ENCODE assay signal across 10 mouse cellular contexts in genomic region chr1:140245876-140246597, GRCm38 (mm10). TPM values are rescaled to one million over a fixed set of nuclear protein-coding genes. Genes with fewer than 3 reads are reported as not detected.
DNase-seq lines count a peak whose midpoint lies in the region; ATAC-seq and TF ChIP-seq lines count a peak whose summit lies in the region.
"Had no signal": no experiment of that assay in that cellular context is flagged by ENCODE, and none has a peak within 500 bp of the region (broad histone marks: within the 10 kb centered on the region; RNA-seq: fewer than 3 reads in every experiment).

Gene Kcnt2, plus strand, starts transcription at chr1:140246158.

- no peaks in the 10 kb centered on the region for H3K36me3 ChIP-seq in erythroblast, embryonic 14.5 days (ENCODE audit: control insufficient read depth)
- H3K36me3 ChIP-seq in forebrain, embryonic 16.5 days (ENCODE audit: control insufficient read depth, insufficient read depth), result no peaks in the 10 kb centered on the region

- peak; percentile 70 to 72 for DNase-seq in heart, postnatal 14 days
- DNase-seq in layer of hippocampus, adult 9-11 months, result peak; percentile 11
- DNase-seq in lung, adult 2 months, result peak; percentile 4
- DNase-seq in right cerebral cortex, postnatal 36 days (ENCODE audit: low spot score in 2 of 2), result peak; percentile 32 to 61
- no peak for DNase-seq in thymus, postnatal 36 days

- H3K4me3 ChIP-seq in erythroblast, embryonic 14.5 days (replicated peaks), result peak within 1 kb of the TSS; percentile 14
- H3K4me3 ChIP-seq in forebrain, embryonic 16.5 days (replicated peaks; ENCODE audit: low read length), result peak within 1 kb of the TSS; percentile 57
- H3K4me3 ChIP-seq in lung, adult 2 months (replicated peaks; ENCODE audit: extremely low read depth, low read depth, low read length), result peak within 1 kb of the TSS; percentile 32

- no peak for TF ChIP-seq CTCF in lung, adult 2 months (IDR thresholded peaks at IDR 0.05; ENCODE audit: insufficient read depth, low read length)

- peak within 1 kb of the TSS; percentile 61 for H3K9ac ChIP-seq in forebrain, embryonic 16.5 days (replicated peaks; ENCODE audit: low read depth, low read length)

- under 1% methylated on average over 21 of the region's 21 CpGs for WGBS in forebrain, embryonic 16.5 days
- WGBS in lung, adult 2 months, result 2% methylated on average over 21 of the region's 21 CpGs

- no peaks in the 10 kb centered on the region for H3K4me1 ChIP-seq in erythroblast, embryonic 14.5 days (ENCODE audit: control insufficient read depth)
- peaks cover 3% of the 10 kb centered on the region; the same call in 1 of the 2 replicates for H3K4me1 ChIP-seq in forebrain, embryonic 16.5 days (replicated peaks; ENCODE audit: control insufficient read depth, insufficient read depth, low read length)
- H3K4me1 ChIP-seq in lung, adult 2 months (ENCODE audit: control insufficient read depth, insufficient read depth, low read length), result no peaks in the 10 kb centered on the region

- H3K27me3 ChIP-seq in erythroblast, embryonic 14.5 days (ENCODE audit: control insufficient read depth), result peaks cover 2% of the 10 kb centered on the region; the same call in 1 of the 2 replicates
- no peaks in the 10 kb centered on the region for H3K27me3 ChIP-seq in forebrain, embryonic 16.5 days (replicated peaks; ENCODE audit: control insufficient read depth, insufficient read depth, low read length)
- H3K27me3 ChIP-seq: CH12.LX had no signal

- no peak within 1 kb of the TSS for H3K27ac ChIP-seq in forebrain, embryonic 16.5 days (ENCODE audit: low read length)

- H3K9me3 ChIP-seq in erythroblast, embryonic 14.5 days (ENCODE audit: control insufficient read depth, low read length), result no peaks in the 10 kb centered on the region
- no peaks in the 10 kb centered on the region for H3K9me3 ChIP-seq in forebrain, embryonic 16.5 days (ENCODE audit: control insufficient read depth, low read length)

- intact Hi-C loops in heart, postnatal 14 days (cut with DNase I), result no loop called here

- TF ChIP-seq POLR2A in lung, adult 2 months (IDR thresholded peaks at IDR 0.05; ENCODE audit: borderline replicate concordance, extremely low read depth, low read depth, low read length), result no peak

- H3K4me2 ChIP-seq in forebrain, embryonic 16.5 days (ENCODE audit: low read length), result peak within 1 kb of the TSS; percentile 66

- ATAC-seq in erythroblast, adult 5-6 weeks (replicated peaks; ENCODE audit: low FRiP score, poor library complexity, severe bottlenecking), result no peak
- peak; percentile 74 for ATAC-seq in forebrain, embryonic 16.5 days

RNA-seq across cellular contexts. Expression of gene Kcnt2, which starts in this region (rescaled TPM):
- not detected in 2 replicates for polyA plus RNA-seq in erythroblast, embryonic 14.5 days (2012)
- not detected in 2 replicates for total RNA-seq in erythroblast, adult 5-6 weeks (2015; ENCODE audit: low replicate concordance)
- not detected in 2 replicates for total RNA-seq in erythroblast, adult 5-6 weeks (2017; ENCODE audit: low replicate concordance)
- 2.8 and 3.1 TPM in 2 replicates for polyA plus RNA-seq in forebrain, embryonic 16.5 days (2015; fragmentation: Nextera tagmentation; extraction: Ambion mirVana)
- 1 to 10 TPM; 2.6 to 2.9 TPM for total RNA-seq in heart, postnatal 14 days (2021)
- 0.11 TPM in 2 replicates for polyA plus RNA-seq in lung, adult 2 months (2012; rRNA removed)
- total RNA-seq: CH12.LX; hematopoietic stem cell, adult 5-6 weeks had no signal

Comparison
In these comparisons a context has a peak if more than half of its experiments do, and no peak if none do; other contexts are left out.
1. Peak in DNase-seq and H3K4me3 ChIP-seq in lung, adult 2 months; RNA of the gene not detected or under 1 TPM.
2. DNase-seq: peak in heart, postnatal 14 days (2 of 2), layer of hippocampus, adult 9-11 months (single experiment) and right cerebral cortex, postnatal 36 days (2 of 2); none in thymus, postnatal 36 days (0 of 2).
3. Peak in every context shown above with its lines, with median percentiles within 50 percentile points of each other: H3K4me3 ChIP-seq.